Mouse (Mus musculus) olfactory bulb, adult 2 months (tissue): Measurements from ENCODE around the gene Mpig6b.

Experiments used
- CTCF ChIP-seq: fragments of 200-500 bp; IDR thresholded peaks from 2 replicates; pipeline ENCODE4 v1.5.1; 2012; ENCODE audit warnings: low read depth, mild to moderate bottlenecking, low read length, moderate library complexity; ENCODE audit not compliant: insufficient read depth
- POLR2A ChIP-seq: fragments of 200-500 bp; IDR thresholded peaks from 2 replicates; pipeline ENCODE4 v1.6.1; 2012; ENCODE audit warnings: mild to moderate bottlenecking, low read depth, low read length, moderate library complexity; ENCODE audit not compliant: insufficient read depth

DNA sequence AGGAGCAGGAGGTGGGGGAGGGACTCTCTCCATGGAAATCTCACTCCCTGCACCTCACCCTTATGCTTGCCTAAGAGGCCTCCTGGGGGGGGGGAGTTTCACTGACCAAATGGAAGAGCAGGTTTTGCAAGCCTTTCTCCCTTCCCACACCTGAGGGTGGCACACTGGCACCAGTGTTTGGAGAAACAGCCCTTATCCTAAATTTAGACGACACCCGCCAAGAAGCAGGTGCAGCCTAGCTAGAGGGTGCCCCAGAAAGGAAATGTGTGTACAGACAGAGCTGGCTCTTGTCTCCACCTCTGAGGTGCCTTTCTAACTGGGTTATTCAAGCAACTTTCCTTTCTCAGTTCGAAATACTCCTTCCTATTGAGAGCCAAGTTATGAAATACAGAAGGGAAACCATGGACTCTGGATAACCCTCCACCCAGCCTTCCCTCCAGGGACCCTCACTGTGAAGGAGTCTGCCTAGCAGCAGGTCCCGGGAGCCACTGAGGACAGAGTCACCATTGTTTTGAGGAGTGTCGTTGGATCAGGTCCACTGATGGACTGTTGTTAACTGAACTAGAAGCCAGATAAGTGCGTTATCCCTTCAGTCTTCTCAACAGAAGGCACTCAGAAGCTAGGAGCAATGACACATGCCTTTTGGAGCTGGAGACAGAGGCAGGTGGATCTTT is 4.7 kb upstream of the Mpig6b start:
- no peak for TF ChIP-seq POLR2A
- no peak for TF ChIP-seq CTCF
